Mouse (Mus musculus): ENCODE data around the gene Matn3.

Gene Matn3

DNA sequence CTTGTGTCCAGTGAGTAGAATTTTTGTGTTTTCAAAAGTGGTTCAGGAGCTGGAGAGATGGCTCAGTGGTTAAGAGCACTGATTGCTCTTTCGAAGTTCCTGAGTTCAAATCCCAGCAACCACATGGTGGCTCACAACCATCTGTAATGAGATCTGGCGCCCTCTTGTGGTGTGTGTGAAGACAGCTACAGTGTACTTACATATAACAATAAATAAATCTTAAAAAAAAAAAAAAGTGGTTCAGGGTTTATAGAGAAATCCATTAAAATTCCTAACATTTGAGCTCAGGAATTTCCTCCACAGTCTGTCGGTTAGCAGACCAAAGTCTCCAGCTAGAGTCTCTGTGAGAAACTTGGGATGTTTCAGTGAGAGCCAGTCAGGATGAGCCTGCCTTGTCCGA lies 11.5 kb upstream of the Matn3 start:
- peak in 1 of 2 experiments; percentile 55 for DNase-seq (ENCODE audit: low spot score in 2 of 2)

DNA sequence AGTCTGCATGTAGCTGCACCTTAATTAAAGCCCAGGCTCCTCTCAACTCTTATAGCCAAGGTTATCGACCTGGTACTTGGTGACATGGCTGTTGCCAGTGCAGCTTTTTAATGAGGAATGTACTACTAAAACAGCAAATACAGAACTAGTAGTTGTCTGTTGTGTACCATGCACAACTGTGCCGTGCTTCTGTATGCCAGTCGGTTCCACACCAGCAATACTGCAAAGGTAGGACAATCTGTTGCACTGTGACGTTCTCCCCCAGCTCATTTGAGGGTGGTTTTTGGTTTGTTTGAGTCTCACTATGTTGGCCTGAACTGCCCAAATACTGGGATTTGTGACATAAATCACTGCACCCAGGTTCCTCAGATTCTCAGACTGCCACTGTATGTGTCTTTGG lies 8.2 kb upstream of the Matn3 start:
- no peak for DNase-seq (ENCODE audit: low spot score in 2 of 2)

DNA sequence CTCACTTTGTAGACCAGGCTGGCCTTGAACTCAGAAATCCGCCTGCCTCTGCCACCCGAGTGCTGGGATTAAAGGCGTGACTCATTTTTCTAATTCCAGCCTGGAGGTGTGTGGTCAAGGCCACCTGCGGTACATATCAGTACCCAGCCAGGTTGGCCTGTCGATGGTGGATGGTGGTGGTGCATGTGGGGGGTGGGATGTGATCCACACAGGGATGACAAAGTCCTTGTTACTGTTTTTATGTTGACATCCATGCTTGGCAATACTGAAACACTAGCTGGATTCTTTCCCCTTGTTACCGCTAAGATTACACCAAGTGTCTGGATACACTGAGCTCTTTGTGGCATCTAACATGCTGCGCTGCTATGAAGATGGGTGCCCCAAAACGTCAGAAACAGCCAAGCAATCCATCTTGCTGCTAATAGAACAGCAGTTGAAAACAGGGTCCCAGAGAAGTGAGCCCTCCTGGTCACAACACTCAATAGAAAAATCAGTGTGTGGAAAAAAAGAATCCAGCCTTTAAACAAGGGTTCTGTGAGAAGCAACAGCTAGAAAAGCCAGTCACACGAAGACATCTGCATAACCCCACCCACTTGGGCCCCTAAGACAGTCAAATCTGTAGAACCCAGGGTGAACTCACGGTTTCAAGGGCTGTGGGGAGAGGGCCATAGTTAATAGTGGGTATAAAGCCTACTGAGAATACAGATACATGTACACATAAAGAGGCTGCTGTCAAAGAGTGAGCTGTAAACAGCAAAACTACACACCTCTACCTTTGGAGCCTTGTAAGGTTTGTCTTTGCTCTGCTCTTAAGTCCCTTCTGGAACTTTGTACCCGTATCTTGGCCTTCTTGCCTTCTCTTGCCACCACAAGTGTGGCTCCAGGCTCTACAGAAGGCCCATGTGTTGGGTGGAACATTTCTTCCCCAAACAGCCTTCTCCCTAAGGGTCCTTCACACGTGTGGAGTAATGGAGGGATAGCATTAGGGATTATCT lies 7.4 kb upstream of the Matn3 start:
- DNase-seq (ENCODE audit: low spot score in 2 of 2), result no peak

DNA sequence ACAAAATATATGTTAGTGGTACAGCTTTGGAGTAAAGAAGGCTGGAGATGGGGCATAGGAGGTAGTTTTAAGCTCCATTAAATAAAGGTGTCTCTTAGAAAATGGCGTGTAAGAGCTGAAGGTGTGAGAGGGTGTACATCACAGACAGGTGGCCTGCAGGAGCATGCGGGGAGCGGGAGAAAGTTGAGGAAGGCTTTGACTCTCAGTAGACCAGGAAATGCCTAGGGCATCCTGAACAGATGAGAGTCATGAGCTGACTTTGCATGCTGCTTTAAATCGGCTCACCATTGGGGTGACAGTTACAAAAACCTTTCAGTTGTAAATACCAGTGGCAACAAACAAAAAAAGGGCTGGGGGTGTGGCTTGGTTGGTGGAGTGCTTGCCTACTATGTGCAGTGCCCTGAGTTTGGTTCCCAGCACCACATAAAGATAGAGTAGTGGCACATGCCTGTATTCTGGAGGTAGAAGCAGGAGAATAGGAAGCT lies 6.6 kb upstream of the Matn3 start:
- DNase-seq (ENCODE audit: low spot score in 2 of 2), result no peak

DNA sequence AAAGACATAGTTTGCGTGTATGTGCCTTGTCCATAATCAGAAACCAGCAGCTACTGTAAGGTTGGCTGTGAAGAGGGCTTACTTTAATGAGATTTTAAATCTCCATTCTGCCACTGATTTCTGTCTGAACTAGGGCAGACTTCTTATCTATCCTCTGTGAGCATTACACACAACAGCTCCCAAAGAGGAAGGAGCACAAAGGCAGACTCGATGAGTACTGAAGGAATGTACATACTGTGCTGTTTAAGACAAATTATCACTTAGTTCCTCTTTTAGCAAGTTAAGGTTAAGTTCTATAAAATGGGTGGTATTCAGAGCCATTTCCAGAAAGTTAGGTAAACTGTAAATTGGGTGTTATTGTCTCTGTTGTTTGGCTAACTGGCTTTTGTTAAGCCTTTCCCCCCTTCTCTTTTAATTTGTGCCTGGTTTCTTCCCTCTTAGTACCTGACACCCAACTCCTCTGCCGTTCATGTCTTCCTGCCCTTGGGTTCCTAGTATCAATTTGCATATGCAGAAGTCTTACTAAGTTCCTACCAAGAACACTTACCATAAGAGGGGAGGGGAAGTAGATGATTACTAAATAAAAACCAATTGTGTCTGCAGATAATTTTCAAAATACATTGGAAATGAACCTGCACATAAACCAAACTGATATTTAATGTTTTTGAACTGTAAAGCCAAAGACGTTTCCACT lies 5.9 kb upstream of the Matn3 start:
- DNase-seq (ENCODE audit: low spot score in 2 of 2), result no peak

DNA sequence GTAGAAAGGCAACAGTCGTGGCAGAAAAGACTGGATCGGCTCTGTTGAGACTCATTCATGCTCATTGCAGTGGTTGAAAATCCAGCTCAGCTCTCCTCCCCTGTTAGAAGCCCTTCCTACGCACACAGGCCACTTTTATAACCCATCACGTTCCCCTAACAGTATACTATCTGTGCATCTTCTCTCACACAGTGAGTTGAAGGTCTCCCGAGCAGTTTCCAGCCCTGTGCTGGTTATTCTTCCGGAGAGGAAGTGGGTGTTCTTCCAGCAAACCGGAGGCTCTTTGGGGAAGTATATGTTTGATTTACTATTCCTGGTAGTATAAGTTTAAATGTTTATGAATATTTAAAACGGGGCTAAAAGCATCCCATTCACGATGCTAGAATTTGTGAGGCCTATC lies 566 bp upstream of the Matn3 start:
- DNase-seq (ENCODE audit: low spot score in 2 of 2), result no peak

DNA sequence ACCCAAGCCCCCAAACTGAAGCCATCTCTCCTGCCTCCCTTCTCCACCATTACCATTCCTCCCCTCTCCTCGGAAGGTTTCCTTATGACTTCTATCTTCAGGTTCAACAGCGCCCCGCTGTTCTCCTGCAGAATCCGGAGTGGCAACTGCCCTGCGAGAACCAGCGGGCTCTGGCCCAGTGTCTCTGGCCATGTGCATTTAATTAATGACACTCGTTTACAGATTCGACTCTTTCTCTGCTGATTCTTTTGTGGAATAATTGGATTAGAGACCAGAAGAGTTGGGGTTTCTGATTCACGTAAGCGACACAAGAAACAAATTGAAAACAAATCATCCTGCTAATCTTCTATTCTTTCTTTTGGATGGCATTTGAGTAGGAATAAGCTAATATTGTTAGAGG lies 5.4 kb downstream of the Matn3 start:
- DNase-seq (ENCODE audit: low spot score in 2 of 2), result no peak

DNA sequence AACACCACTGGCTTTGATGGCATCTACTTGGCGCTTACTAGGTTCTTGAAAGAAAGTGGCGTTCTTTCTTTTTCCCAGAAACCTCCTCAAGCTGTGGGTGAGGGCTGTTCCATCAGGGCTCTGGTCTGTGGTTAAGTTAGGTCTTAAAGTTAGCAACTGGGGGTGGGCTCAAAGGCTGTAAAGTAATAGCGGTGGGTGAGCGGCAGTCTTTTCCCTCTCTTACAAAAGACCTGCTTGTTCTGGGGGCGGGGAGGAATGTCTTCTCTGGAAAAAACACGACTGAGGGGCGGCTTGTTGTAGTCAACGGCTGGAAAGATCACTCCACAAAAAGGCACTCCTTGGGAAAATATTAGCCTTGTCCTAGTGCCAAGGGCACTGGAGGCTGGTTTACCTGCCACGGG lies 6.4 kb downstream of the Matn3 start:
- DNase-seq (ENCODE audit: low spot score in 2 of 2), result no peak

DNA sequence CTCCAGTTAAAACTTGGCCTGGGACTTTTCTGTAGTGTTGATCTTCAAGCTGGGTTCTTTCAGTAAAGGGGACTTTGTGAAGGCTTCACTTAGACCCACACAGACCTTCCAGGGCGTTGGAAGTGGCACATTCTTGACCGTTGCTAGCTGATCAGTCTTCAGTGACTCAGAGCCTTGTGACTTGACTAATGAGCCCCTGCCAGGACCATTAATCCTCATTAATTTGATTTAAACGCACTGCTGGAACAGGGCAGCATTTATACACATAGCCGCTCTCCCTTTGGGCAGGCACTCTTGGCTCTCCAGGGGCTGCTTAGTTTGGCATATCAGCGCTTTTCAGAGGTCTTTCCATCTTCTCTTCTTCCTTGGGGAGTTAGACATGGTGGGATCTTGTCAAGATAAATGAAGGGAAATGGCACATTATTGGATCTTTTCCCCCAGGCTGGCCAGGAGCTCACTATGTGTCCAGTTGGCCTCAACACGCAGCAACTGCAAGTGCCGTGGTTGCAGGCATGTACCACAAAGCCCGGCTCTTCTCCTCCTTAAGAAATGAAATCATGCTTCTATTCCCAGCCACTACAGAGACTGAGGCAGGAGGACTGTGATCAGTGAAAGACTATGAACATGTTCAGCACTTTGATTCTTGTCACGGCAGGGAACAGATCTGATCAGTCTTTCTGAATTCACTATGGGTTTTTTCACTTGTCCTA lies 14.0 kb downstream of the Matn3 start:
- DNase-seq (ENCODE audit: low spot score in 2 of 2), result no peak

DNA sequence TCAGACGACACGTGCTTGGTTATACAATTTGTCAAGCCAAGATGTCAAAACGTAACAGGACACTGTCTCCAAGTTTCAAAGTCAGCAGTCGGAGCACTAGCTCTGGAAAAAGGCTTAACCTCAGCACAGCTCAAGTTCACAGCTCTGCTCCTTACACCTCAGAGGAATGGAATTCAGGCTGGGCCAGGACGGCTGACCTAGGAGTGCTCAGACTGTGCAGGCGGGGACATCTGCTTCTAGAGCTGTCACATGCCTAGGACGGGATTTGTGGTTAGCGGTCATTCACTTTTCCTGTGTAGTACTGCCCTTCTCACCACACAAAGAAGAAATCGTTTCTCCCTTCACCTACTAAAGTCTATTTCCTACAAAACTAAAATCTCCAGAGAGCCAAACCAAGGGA lies 22.1 kb downstream of the Matn3 start:
- DNase-seq (ENCODE audit: low spot score in 2 of 2), result no peak

DNA sequence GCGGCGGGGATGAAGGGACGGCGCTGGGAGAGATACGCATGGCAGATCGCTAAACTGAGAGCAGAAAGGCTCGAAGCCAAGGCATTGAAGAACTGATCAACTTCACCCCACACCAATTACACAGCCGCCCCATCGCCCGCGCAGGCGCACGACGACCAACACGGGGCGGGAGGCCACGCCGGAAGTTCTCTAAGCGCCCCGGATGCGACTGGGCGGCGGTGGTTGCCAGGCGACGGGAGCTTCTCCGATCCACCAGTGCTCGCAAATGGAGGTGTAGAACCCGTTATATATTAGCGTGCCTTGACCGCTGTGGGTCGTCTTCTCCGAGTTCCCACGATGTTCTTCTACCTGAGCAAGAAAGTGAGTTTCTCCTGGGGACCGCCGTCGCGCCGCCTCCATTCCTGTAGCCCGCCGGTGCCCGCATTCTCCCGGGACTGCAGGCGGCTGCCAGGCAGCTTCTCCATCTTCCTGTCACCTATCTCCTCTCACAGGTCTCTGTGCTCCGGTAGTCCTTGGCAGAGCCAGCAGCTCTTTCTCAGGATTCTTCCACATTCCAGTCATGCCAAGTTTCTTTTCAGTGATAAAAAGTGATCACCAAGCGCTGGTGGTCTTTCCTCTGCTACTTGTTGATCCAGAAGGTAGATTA lies 26.2 kb downstream of the Matn3 start, which contains the start of gene Wdr35:
TSS of gene Wdr35 (plus strand) at position 73 of the 646 bp plus-strand sequence.
- DNase-seq (ENCODE audit: low spot score in 2 of 2), result peak; percentile 67 to 94

DNA sequence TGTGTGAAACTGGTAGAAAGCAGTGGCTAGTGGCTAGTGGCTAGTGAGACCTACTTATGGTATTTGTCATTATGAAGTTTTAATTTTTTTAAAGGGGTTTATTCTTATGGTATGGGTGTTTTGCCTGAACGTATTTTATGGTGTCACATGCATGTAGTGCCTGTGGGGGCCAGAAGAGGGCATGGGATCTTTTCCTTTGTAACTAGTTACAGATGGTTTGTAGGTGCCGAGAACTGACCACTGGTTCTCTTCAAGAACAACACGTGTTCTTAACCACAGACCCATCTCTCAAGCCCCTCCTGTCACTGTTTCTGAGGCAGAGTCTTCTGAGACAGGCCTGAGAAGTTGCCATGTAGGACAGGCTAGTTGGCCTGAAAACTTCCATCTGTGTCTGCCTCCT lies 27.3 kb downstream of the Matn3 start:
- no peak for DNase-seq (ENCODE audit: low spot score in 2 of 2)

DNA sequence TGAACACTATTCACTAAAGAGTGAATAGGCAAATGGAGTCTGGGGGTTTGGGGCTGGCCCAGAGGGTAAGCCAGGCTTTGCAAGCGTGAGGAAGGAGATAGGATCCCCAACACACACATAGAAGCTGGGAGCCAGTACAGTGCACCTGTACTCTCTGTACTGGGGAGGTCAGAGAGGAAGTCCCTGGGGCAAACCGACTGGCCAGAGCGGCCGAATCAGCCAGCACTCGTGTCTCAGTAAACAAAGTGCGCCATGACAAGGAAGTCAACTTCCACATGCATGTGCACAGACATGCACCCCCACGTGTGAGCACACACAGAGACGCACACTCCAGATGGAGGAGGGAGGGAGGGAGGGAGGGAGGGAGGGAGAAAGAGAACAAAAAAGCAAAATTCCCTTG lies 45.5 kb downstream of the Matn3 start:
- DNase-seq (ENCODE audit: low spot score in 2 of 2), result no peak

DNA sequence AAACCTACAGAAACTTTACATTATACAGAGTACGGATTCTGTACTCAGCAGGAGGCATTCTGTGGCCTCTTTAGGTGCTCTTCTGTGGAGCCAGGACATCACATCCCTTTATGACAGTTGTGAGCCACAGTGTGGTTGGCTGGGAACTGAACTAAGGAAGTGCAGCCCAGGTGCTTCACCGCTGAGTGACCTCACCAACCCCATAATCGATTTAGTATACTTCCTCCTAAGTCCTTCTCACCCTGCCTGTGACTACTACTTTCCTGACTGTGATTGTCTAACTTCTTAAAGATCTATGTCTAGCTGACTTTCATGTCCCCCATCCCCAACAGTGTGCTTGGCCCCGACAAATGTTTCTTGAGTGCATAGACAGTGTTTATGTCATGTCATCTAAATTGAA lies 50.6 kb downstream of the Matn3 start:
- no peak for DNase-seq (ENCODE audit: low spot score in 2 of 2)

DNA sequence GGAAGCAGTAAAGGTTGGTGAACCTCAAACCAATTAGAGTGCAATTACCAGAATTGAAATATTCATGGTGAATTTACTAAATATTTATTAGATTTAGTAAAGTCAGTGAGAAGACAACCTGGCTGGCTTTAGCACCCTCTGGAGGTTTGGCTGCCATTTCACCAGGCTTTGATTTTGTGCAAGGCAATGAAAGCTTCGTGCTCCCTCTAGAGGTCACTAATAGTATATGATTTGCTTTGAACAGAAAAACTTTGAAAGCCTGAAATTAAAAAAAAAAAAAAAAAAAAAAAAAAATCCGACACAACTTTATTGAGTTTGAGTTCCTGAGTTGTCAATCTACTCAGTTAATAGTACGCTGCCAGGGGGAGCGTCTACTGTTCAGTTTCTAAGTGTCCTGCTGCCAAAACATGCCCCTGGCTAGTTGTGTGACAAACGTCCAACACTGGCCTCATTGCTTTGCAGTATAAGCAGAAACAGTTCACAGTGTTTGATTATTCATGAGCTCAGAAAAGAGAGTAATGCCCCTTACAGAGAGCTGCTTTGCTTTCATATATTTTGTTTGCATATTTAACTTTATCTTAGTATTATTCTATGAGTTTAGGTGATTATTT lies 54.4 kb downstream of the Matn3 start:
- DNase-seq (ENCODE audit: low spot score in 2 of 2), result peak in 1 of 2 experiments; percentile 51

DNA sequence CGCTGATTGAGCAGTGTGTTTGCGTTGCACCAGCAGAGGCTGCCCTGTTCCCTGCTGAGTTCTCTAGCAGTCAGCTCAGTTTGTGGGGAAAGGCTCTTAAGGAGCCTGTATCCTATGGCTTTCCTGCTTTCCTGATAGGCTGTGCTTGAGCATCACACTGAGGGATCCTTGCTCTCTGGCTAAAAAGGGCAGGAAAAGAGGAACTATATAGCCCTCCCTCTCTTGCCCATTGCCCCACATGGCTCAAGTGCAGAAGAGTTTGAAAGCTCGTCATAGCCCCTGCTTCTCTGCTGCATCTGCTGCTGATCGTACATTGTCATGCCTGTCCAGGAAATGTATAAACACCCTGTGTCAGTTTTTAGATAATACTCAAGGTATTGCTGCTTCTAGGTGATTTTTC lies 59.4 kb downstream of the Matn3 start:
- no peak for DNase-seq (ENCODE audit: low spot score in 2 of 2)

DNA sequence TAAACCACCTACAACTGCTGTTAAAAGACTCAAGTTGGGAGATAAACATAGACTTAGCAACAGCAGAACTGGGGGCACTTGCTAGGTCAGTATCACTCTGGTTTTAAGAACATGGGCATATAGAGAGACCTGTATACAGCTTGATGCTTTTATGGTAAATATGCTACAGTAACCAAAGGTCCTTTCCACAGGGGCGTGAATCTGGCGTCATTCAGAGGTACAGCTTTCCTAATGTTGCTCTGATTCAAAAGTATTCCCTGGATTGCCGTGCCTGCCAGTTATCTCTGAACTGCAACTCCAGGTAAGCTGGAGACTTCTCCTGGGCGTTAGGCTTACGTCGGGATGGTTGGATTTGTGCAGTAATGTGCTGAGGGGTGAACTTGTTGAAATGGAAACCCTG lies 60.1 kb downstream of the Matn3 start:
- DNase-seq (ENCODE audit: low spot score in 2 of 2), result no peak

DNA sequence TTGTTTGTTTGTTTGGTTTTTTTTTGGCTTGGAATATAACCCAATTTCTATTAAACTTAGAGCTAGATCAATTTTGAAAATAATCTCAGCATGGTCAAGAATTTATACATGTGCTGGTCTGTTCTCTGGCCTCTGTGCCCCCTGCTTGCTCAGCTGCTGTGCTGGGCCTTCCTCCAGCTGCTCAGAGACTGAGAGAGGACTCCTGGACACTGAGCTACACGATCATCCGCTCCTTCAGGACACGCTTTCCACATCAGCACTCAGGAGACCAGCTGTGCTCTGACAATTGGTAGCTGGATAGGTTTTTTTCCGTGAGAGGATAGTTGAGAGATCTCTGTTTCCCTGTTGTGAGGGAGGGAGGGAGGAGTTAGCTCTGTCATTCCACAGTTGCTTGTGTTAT lies 62.6 kb downstream of the Matn3 start:
- DNase-seq (ENCODE audit: low spot score in 2 of 2), result no peak

DNA sequence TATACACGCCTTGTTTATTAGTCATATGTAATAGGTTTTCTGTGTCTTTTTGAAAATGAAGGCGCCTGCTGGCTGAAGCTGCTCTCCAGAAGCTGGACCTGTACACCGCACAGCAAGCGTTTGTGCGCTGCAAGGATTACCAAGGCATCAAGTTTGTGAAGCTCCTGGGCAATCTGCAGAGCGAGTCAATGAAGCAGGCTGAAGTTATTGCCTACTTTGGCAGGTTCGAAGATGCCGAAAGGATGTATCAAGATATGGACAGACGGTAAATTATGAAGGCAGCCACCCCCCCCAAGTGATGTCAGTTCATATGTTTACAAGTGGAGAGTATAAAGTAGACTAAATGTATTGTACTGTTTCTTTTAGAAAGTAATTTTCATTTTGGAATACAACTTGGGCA lies 68.6 kb downstream of the Matn3 start:
- no peak for DNase-seq (ENCODE audit: low spot score in 2 of 2)

DNA sequence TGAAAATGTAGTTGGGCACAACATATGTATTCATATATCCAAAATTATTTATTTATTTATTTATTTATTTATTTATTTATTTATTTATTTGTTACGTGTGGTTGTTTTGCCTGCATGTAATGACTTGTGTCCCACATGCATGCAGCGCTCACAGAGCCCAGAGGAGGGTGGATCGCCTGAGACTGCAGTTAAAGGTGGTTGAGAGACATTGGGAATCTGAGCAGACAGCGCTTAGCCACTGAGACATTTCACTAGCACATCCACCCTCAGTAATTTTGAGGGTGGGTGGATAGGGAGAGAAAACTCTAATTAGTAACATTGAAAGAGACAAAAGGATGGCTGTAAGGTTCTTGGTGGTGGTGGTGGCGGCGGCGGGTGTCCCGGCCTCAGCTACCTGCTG lies 72.7 kb downstream of the Matn3 start:
- no peak for DNase-seq (ENCODE audit: low spot score in 2 of 2)

DNA sequence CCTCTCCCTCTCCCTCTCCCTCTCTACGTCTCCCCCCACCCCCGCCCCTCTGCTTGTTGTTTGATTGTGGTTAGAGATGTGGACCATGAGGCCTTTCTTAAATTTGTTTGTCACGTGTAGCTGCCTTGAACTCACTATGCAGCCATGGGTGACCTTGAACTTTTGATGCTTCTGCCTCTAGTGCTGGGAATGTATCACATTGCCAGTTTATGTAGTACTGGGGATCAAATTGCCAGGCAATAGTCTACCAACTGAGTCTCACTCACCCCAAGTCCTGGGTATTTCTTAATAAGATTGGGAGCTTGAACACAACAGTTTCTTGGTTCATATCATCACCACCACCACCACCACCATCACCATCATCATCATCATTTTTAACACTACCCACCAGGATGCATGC lies 73.3 kb downstream of the Matn3 start:
- DNase-seq (ENCODE audit: low spot score in 2 of 2), result no peak
